Mouse (Mus musculus): ENCODE data around the gene Nsmce4a. TPM values are rescaled to one million over a fixed set of nuclear protein-coding genes. Genes with fewer than 3 reads are reported as not detected.
A peak's percentile ranks its signal among the peaks of the same experiment; 100 is the strongest.
"Not testable (repeated sequence)": the region's sequence is repeated elsewhere in the genome, so short reads cannot be mapped to it uniquely, and the experiment has no call there.

Nsmce4a gene
- polyA plus RNA-seq, 1 experiment: 38.7 TPM

- 0 out of 2 replicates have a peak, but pooled peaks cover 2% of the 10 kb centered on the region for H3K4me1 ChIP-seq (ENCODE audit: control insufficient read depth, insufficient read depth, insufficient read length, low read length)
- H3K27ac ChIP-seq (replicated peaks; ENCODE audit: low read depth, low read length): no peak overlapping the region
- no peak overlapping the region for H3K4me3 ChIP-seq (ENCODE audit: insufficient read depth, low read depth, low read length)
Observed at GRCm38 (mm10) chr7:130535174-130535573, 37.7 kb downstream of the Nsmce4a start.

GRCm38 (mm10) chr7:130533316-130534260 lies 39.3 kb downstream of the Nsmce4a start:
- Histone ChIP-seq H3K27ac (replicated peaks; ENCODE audit: low read depth, low read length) (no peak overlapping the region), H3K4me1 (ENCODE audit: control insufficient read depth, insufficient read depth, insufficient read length, low read length) (0 out of 2 replicates have a peak, but pooled peaks cover 2% of the 10 kb centered on the region), H3K4me3 (ENCODE audit: insufficient read depth, low read depth, low read length) (no peak overlapping the region)

- not testable (repeated sequence) for H3K4me3 ChIP-seq (ENCODE audit: insufficient read depth, low read depth, low read length); H3K27ac ChIP-seq (replicated peaks; ENCODE audit: low read depth, low read length); H3K4me1 ChIP-seq (ENCODE audit: control insufficient read depth, insufficient read depth, insufficient read length, low read length)
Observed at GRCm38 (mm10) chr7:130531138-130531537, 41.8 kb downstream of the Nsmce4a start.

GRCm38 (mm10) chr7:130527306-130527705 lies 45.6 kb downstream of the Nsmce4a start:
- Histone ChIP-seq H3K4me1 (ENCODE audit: control insufficient read depth, insufficient read depth, insufficient read length, low read length) (no peaks in the 10 kb centered on the region), H3K4me3 (ENCODE audit: insufficient read depth, low read depth, low read length) (no peak overlapping the region), H3K27ac (replicated peaks; ENCODE audit: low read depth, low read length) (no peak overlapping the region)

- Histone ChIP-seq H3K27ac (replicated peaks; ENCODE audit: low read depth, low read length) (no peak overlapping the region), H3K4me3 (ENCODE audit: insufficient read depth, low read depth, low read length) (no peak overlapping the region), H3K4me1 (ENCODE audit: control insufficient read depth, insufficient read depth, insufficient read length, low read length) (peaks cover 2% of the 10 kb centered on the region; the same call in 1 of the 2 replicates)
Observed at GRCm38 (mm10) chr7:130523451-130523850, 49.5 kb downstream of the Nsmce4a start.

- peak overlapping the region; percentile 29; the same call in 1 of the 2 replicates for H3K27ac ChIP-seq (replicated peaks; ENCODE audit: low read depth, low read length)
Observed at GRCm38 (mm10) chr7:130520812-130521422, 52.0 kb downstream of the Nsmce4a start.

GRCm38 (mm10) chr7:130520049-130520425 lies 52.9 kb downstream of the Nsmce4a start, which contains the start of gene Ate1:
TSS of gene Ate1 (minus strand) at chr7:130520369.
- peak within 1 kb of the TSS; percentile 86 for H3K4me3 ChIP-seq (ENCODE audit: insufficient read depth, low read depth, low read length)
- peaks cover 4% of the 10 kb centered on the region; the same call in 1 of the 2 replicates for H3K4me1 ChIP-seq (ENCODE audit: control insufficient read depth, insufficient read depth, insufficient read length, low read length)

More at GRCm38 (mm10) chr7:130520812-130521422, 52.0 kb downstream of the Nsmce4a start:
- Histone ChIP-seq H3K4me3 (ENCODE audit: insufficient read depth, low read depth, low read length) (no peak overlapping the region), H3K4me1 (ENCODE audit: control insufficient read depth, insufficient read depth, insufficient read length, low read length) (peaks cover 4% of the 10 kb centered on the region; the same call in 1 of the 2 replicates)

GRCm38 (mm10) chr7:130519096-130520048 lies 53.5 kb downstream of the Nsmce4a start:
- Histone ChIP-seq H3K4me1 (ENCODE audit: control insufficient read depth, insufficient read depth, insufficient read length, low read length) (peaks cover 4% of the 10 kb centered on the region; the same call in 1 of the 2 replicates), H3K27ac (replicated peaks; ENCODE audit: low read depth, low read length) (peak overlapping the region; percentile 96), H3K4me3 (ENCODE audit: insufficient read depth, low read depth, low read length) (peak overlapping the region; percentile 86)

More at GRCm38 (mm10) chr7:130520049-130520425, 52.9 kb downstream of the Nsmce4a start, which contains the start of gene Ate1:
- peak within 1 kb of the TSS; percentile 96 for H3K27ac ChIP-seq (replicated peaks; ENCODE audit: low read depth, low read length)

- Histone ChIP-seq H3K27ac (replicated peaks; ENCODE audit: low read depth, low read length) (peak overlapping the region; percentile 75; the same call in 1 of the 2 replicates), H3K4me1 (ENCODE audit: control insufficient read depth, insufficient read depth, insufficient read length, low read length) (peaks cover 4% of the 10 kb centered on the region; the same call in 1 of the 2 replicates), H3K4me3 (ENCODE audit: insufficient read depth, low read depth, low read length) (peak overlapping the region; percentile 86)
Observed at GRCm38 (mm10) chr7:130518213-130519095, 54.5 kb downstream of the Nsmce4a start.

GRCm38 (mm10) chr7:130510243-130510642 lies 62.7 kb downstream of the Nsmce4a start:
- H3K4me1 ChIP-seq (ENCODE audit: control insufficient read depth, insufficient read depth, insufficient read length, low read length): no peaks in the 10 kb centered on the region
- no peak overlapping the region for H3K4me3 ChIP-seq (ENCODE audit: insufficient read depth, low read depth, low read length)
- H3K27ac ChIP-seq (replicated peaks; ENCODE audit: low read depth, low read length): no peak overlapping the region

GRCm38 (mm10) chr7:130503006-130503405 lies 69.9 kb downstream of the Nsmce4a start:
- Histone ChIP-seq H3K27ac (replicated peaks; ENCODE audit: low read depth, low read length) (no peak overlapping the region), H3K4me1 (ENCODE audit: control insufficient read depth, insufficient read depth, insufficient read length, low read length) (no peaks in the 10 kb centered on the region), H3K4me3 (ENCODE audit: insufficient read depth, low read depth, low read length) (no peak overlapping the region)

GRCm38 (mm10) chr7:130501499-130501898 lies 71.4 kb downstream of the Nsmce4a start:
- Histone ChIP-seq H3K4me1 (ENCODE audit: control insufficient read depth, insufficient read depth, insufficient read length, low read length) (no peaks in the 10 kb centered on the region), H3K4me3 (ENCODE audit: insufficient read depth, low read depth, low read length) (no peak overlapping the region), H3K27ac (replicated peaks; ENCODE audit: low read depth, low read length) (no peak overlapping the region)

- Histone ChIP-seq H3K27ac (replicated peaks; ENCODE audit: low read depth, low read length) (no peak overlapping the region), H3K4me3 (ENCODE audit: insufficient read depth, low read depth, low read length) (no peak overlapping the region), H3K4me1 (ENCODE audit: control insufficient read depth, insufficient read depth, insufficient read length, low read length) (no peaks in the 10 kb centered on the region)
Observed at GRCm38 (mm10) chr7:130493346-130493745, 79.6 kb downstream of the Nsmce4a start.
